Mouse (Mus musculus) gastrocnemius, adult 8-10 months (tissue): ENCODE data around the gene Rab3d. TPM values are rescaled to one million over a fixed set of nuclear protein-coding genes. Genes with fewer than 3 reads are reported as not detected.
A peak's percentile ranks its signal among the peaks of the same experiment; 100 is the strongest.

Experiments
- DNase-seq, 2 experiments: peaks; one replicate each; pipeline ENCODE4 v3.0.0; 2022; ENCODE audit warnings: low spot score in 2 of 2
- total RNA-seq, 4 experiments: library from RNA; stranded (reverse); gene quantifications; 2 replicates each; pipeline ENCODE4 v1.2.4; 2022

Gene Rab3d
- total RNA-seq = 1 to 10 TPM; 2.3 to 6.0 (median 2.9) TPM

DNA sequence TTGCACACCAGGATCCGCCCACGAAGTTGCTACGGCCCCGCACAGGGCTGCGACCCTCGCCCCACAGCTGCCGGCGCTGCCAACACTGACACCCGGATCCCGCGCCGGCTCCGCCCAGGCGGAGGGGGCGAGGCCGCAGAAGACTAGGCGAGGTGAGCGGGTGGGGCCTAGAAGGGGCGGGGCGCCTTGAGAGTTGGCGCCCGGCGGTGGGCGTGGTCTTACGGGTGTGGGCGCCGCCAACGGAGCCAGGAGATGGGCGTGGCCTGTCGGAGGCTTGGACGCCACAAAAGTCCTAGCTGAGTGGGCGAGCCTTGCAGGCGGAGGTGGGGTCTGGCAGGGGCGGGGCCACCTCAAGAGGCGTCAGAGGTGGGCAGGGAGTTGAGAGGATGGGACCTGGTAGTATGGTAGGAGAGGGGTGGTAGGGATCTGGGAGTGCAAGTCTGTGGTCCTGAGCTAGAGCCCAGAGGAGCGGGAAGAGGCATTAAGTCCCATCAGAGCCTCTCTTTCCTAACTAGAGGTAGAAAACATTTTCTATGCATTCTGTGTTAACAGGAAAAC, at the start of gene Rab3d:
TSS of gene Rab3d (minus strand) at position 158 of the 558 bp plus-strand sequence.
- DNase-seq = peak; percentile 89 to 95

DNA sequence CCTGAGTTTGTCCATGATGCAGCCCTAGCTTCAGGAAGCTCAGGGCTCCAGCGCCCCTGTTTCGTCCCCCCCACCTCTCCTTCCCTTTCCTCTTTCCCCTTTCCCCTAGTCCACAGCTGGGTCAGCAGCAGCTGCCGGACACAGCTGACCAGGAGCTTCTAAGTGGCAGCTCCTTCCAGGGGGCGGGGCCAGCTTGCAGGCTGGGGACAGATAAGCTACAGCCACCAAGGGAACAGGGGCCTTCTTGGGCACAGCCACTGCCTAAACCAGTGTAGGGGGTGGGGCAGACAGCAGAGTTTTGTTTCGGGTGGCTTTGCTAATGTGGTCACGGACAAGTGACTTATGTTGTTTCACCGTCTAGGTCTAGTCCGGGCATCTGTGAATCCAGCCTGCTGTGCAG, 45.4 kb upstream of the Rab3d start, which contains the start of gene Epor:
TSS of gene Epor (minus strand) at position 90 of the 400 bp plus-strand sequence.
- no peak for DNase-seq

DNA sequence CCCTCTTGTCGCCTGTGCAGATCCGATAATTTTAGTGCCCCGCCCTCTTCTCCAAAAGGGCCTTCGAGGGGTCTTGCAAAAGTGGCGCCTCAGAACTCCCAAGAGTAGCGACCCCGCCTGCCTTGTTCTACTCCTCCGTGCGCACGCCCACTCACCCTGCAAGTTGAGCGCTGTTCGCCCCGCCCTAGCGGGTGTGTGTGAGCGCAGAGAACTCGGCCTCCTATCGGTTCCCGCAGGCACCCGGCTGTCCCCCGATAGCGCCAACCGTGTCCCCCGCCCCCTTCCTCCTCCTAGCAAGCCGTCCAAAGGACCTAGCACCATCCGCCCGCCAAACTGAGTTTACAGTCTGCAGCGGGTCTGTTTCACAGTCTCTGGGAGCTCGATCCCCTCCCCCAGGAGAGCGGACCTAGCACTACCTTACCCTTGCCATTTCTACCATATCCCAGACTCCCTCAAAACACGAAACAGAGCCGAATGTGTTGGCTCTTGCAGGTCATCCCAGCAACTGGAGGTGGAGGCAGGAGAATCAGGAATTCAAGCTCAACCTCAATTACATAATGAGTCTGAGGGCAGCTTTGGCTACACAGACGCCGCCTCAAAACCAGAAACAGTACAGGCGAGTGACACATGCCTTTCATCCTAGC, 44.5 kb upstream of the Rab3d start:
- DNase-seq = no peak

DNA sequence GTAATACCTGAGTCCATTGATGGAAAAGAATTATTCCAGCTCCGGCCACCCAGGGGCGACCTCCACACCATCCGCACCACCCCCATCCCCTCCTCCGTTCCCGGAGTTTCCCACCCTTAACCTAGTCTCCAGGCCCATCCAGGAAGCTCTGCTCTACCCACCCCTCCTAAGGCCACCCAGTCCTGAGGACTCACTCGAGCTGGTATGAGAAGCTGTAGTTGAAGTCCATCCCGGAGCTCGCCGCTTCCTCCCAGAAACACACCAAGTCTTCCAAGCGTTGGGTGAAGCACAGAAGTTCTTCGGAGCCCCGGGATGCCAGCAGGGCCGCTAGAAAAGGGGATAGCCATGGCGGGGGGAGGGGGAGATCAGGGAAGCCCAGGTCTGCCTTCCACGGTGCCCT, 44.0 kb upstream of the Rab3d start:
- no peak for DNase-seq

DNA sequence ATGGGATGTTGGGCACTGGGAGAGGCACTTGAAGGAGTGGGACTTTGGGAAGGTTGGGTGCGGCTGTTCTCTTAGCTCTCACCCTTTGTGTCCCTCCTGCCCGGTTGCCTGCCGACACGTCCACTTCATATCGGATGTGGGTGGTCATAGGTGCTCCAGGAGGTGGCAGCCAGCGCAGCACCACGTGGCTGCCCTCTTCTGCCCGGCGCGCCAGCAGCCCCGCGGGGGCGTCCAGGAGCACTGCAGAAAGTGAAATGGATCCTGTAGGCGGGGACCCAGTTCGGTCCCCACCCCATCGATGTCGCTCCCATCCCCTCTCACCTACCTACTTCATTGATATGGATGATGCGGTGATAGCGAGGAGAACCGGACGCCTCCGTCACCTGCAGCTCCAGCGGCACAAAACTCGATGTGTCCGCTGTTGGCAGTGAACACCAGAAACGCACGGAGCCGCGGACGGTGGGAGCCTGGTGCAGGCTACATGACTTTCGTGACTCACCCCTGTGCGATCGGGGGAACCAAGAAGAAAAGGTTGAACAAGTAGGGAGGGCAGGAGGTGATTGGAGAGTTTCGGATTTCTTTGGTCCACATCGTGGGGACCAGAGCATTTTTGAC, 43.5 kb upstream of the Rab3d start:
- no peak for DNase-seq

DNA sequence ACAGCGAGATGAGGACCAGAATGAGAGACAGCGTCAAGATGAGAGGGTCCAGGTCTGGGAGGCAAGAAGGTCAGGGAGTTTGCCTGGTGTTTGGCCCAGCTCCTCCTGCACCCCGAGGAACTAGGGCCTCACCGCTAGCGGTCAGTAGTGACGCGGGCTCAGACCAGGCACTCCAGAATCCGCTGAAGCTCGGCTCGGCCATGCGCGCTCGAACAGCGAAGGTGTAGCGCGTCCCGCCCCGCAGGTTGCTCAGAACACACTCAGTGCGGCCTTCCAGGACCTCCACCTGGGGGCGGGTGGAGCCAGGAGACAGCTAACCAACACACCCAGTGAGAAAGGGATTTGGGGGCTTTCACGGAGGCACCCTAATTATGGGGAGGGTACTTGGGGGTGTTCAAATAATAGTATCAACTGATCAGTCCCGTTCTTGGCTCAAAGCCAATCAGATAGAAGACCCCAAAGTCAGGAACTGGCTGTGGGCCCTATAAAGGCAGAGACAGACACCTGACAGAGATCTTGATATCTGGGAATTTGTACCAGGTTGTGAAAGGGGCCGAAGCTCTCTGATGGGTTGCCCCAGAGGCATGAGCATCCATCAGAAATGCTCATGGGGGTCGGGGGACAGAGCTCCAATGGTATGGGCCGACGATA, 42.7 kb upstream of the Rab3d start:
- DNase-seq = no peak

DNA sequence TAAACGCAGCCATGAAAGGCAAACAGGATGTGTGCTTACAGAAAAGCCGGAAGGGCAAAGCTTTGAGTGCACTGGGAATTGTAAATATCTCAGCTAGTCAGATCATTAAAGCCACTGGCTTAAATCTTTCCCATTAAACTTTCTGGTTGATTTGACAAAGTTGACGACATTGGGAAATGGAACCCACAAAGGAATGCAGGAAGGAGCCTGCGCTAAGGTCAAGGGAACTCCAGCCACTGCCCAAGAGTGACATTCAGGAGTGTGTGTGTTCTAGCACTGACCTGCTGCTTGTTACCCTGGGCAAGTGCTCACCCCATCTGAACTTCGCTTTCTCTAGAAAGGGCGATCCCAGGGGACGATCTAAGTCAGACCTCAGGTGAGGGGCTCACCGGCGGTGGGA, 42.1 kb upstream of the Rab3d start:
- no peak for DNase-seq

DNA sequence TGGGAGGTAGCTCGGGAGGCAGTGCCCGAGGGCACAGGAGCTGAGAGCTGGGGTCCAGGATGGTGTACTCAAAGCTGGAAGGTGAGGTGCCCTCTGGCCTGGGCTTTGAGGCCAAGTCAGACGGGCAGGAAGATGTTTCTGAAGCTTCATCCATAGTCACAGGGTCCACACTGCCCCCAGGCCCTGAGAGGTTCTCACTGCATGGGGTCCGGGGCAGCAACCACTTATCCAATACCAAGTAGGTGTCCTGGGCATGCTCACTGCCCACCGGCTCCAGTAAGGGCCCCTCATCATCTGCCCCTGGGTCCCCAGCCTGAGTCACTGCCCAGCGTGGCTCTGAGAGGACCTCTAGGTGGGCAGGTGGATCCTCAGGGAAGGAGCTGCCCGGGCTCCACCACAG, 41.3 kb upstream of the Rab3d start:
- no peak for DNase-seq

DNA sequence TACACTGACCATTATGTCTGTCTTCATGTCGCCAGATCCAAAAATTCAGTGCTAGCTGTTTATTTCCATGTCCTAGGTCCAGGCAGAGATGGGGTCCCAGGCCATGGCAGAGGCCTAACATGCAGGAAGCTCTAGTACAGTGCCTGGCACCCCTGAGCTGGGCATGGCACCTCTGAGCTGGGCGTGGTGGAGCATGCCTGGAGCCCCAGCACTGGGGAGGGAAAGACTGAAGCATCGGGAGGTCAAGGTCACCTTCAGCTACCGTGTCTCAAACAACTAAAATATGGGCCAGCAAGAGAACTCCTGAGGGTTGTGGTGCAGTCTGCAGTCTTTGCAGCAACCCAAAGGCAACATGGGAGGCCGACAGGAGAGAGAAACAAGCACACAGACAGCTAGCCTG, 40.4 kb upstream of the Rab3d start:
- no peak for DNase-seq

DNA sequence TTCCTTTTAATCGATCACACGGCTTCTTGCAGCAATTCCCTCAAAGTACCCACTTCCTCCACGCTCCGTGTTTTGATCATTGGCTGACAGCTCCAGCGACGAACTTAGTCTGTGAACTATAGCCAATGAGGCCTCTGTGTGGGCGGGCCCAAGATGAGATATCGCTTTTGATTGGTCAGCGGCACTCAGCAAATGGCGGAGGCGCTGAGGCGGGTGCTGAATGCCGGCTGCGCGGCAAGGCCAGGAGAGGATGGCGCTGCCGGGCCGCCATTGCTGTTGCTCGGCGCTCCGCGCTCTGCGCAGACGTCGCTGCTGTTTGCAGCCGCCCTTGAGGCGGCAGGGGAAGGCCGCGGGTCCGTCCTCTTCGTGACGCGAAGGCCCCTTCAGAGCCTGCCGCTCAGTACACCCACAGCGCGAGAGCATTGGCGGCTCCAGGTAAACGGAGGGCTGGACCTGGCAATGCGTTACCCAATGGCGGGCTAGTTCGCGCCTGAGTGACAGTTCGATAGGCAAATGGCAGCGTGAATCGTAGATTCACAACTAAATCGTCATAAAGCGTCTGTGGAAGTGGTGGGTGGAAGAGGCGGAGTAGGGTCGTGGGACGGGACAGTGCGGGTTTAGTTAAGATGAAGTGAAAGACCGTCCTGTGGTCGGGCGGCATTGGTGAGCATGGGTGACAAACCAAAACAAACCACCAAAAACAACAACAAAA, 37.7 kb upstream of the Rab3d start, which contains the start of gene Swsap1:
TSS of gene Swsap1 (plus strand) at position 186 of the 712 bp plus-strand sequence.
- peak; percentile 98 to 99 for DNase-seq

DNA sequence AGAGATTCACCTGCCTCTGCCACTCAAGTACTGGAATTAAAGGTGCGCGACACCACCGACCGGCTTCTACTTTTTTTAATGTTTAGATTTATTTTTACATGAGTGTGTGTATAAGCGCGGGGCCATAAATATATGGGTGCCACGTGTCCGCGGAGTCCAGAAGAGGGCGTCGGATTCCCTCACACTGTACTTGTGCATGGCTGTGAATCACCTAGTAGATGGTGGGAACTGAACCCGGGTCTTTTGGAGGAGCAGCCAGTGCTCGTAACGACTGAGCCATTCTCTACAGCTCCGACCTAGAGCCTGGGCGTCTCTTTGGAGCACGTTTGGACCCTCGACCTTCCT, 37.2 kb upstream of the Rab3d start:
- DNase-seq = no peak

DNA sequence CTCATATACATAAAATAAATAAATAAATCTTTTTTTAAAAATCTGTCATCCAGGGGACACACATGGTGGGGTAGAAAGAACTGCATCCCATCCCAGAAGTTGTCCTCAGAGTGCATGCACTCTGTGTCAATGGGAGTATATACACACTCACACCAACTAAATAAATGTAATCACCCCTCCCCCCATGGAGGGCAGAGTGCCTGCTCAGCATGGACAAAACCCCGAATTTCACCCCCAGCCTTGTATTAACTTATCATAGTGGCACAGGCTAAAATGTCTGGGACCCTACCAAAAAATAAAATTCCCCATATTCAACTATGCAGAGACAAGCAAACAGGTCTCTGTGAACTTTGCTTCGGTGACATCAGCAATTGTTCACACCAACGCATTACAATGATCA, 36.6 kb upstream of the Rab3d start:
- no peak for DNase-seq

DNA sequence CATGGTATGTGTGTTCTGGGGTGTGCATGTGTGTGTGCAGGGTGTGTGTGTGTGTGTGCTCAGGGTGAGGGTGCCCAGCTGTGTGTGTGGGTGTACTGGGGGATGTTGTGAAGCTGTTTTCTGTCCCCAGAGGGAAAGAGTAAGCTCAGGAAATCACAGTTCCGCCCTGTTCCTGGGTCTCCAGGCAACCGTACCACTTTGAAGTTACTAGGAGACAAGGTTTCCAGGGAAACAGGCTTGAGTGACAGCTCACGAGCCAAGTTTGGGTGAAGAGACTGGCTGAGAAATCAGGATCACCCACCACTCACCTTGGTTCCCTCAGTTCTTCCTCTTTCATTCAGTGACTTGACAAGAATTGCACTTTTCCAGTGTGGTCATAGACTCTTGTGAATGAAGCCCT, 35.6 kb upstream of the Rab3d start:
- DNase-seq = no peak

DNA sequence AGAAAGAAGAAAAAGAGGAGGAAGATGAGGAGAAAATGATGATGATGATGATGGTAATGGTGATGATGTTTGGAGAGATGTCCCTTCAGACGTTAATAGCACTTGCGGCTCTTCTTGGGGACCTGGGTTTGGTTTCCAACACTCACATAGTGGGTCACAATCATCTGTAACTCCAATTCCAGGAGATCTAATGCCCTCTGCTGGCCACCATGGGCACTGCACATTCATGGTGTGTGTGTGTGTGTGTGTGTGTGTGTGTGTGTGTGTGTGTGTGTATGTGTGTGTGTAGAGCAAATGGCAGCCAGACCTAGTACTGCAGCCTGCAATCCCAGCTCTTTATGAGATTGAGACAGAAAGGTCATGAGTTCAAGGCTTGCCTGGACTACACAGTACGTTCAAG, 34.0 kb upstream of the Rab3d start:
- no peak for DNase-seq

DNA sequence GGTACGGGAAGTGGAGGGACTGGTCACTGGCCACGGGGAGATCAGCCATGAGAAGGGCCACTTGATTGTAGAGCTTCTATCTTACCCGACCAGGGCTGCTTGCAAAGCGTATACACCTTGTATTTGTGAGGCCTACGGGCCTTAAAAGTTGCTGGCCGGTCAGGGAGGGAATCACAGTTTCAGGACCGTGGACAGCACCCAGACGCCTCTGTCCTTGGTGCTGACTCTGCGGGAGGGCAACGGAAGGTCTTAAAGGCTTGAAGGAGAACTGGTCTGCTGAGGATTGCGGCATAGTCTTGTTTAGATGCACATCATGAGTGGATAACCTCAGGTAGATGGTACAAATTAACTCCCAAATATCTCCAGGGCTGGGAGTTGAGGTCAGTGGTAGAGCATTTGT, 32.3 kb upstream of the Rab3d start:
- no peak for DNase-seq

DNA sequence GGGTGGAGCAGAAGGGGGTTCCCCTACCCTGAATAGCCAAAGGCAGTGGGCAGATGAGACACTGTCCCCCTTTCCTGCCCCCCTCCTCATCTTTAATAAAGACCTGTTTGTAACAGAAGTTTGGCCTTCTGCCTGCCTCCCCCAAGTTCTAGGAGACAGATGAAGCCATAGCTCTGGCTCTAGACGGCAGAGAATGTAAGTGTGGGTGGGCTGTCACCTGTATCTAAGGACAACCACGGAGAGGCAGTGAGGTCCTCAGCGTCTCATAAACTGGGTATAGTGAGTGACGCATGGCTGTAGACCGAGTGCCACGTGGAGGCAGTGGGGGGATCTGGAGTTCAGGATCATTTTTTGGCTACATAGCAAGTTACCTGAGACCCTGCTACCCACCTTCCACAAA, 30.8 kb upstream of the Rab3d start:
- no peak for DNase-seq

DNA sequence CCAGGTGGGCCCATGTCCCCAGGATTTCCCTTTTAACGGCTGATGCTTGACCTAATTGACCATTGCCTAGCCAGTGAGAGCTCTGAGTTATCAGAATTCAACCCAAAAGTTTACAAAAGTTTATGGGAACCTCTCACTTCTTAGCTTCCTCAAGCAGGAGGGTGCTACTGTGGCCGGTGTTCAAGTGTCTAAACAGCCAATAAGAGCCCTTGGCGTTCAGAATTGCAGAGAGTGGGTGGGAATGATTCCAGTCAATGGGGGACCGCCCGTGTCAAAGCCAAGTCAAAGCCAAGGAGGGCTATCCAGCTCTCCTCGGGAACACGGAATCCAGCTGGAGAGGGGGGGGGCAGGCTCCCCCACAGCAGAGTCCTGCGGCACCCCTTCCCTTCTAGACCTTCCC, 30.2 kb upstream of the Rab3d start:
- DNase-seq = no peak

DNA sequence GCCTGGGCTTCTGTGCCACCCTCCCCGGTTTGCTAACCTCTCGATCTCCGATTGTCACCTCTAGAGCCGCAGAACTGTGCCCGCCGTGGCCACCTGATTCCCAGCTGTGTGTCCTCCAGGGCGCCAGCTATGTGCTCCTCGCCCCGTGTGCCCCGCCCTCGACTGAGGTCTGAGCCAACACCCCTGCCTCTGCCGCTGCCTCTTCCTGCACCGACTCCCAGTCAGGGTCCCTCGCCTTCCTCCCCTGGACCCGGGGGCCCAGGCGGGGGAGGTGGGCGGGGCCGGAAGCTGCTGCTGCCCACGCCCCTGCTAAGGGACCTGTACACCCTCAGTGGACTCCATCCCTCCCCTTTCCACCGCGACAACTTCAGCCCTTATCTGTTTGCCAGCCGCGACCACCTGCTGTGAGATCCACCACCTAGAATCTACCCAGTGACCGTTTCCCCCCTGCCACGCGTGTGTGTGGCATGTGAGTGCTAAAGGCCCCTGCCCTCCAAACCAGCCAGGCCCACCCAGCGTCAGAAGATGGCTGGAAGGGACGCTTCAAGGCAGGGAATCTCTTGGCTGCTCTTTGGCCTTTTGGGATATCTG, 29.6 kb upstream of the Rab3d start:
- DNase-seq = no peak

DNA sequence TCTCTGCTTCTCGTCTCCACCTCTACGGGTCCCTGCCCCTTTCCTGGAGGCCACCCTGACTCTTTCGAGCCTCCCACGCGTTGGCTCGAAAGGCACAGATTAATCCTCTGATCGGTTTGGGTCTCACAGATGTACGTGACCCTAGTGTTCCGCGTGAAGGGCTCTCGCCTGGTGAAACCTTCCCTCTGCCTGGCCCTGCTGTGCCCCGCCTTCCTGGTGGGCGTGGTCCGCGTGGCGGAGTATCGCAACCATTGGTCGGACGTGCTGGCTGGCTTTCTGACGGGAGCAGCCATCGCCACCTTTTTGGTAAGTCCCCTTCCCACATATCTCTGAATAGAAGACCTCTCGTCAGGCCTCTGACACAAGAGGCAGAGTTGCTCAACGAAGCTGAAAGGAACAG, 26.3 kb upstream of the Rab3d start:
- DNase-seq = no peak

DNA sequence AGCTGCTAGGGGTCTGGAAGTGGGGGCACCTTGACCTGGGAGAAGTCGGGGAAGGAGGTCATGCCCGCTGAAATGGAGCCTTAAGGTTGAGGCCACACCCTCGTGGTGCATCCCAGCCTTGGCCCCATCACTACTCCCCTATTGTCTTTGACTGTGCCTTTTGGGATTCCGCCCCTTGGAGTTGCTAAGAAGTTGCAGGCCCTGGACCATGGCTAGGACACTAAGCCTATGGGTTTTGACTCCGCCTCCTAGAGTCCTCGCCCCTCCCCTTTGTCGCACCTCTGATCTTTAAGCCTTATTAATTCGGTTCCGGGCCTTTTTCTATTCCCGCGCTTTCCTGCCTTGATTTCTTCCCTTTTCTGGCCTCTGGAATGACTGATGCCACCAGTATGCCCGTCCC, 25.6 kb upstream of the Rab3d start:
- DNase-seq = no peak

DNA sequence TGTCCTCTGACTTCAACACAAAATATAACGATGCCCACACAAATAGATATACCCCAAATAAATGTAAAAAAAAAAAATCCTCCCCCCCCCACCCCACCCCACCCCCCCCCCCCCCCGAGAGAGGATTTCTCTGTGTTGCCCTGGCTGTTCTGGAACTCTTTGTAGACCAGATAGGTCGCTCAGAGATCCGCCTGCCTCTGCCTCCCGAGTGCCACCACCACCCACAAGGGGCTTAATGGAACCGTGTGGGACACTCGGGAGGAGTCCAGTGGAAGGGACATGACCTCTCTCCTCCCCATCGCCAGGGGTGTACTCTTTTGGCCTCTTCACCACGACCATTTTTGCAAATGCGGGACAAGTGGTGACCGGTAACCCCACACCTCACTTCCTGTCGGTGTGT, 25.1 kb upstream of the Rab3d start:
- DNase-seq = no peak
